Mouse (Mus musculus): Measurements from ENCODE around the gene Nkiras2. TPM values are rescaled to one million over a fixed set of nuclear protein-coding genes. Genes with fewer than 3 reads are reported as not detected.
"Not testable (repeated sequence)": the region's sequence is repeated elsewhere in the genome, so short reads cannot be mapped to it uniquely, and the experiment has no call there.

Gene Nkiras2
- polyA plus RNA-seq, 1 experiment from 2014 or later: 52.6 TPM

- H3K27ac ChIP-seq: no peak overlapping the region
- no peak overlapping the region for H3K9ac ChIP-seq (ENCODE audit: low read depth, low read length)
- no peaks in the 10 kb centered on the region for H3K27me3 ChIP-seq (ENCODE audit: insufficient read depth, low read length)
- H3K4me1 ChIP-seq (replicated peaks; ENCODE audit: insufficient read depth, low read length): peaks cover 21% of the 10 kb centered on the region
- no peak overlapping the region for H3K4me2 ChIP-seq (ENCODE audit: low read length)
- H3K36me3 ChIP-seq (ENCODE audit: insufficient read depth, low read length): 0 out of 2 replicates have a peak, but pooled peaks cover 7% of the 10 kb centered on the region
- no peak for TF ChIP-seq CTCF (IDR thresholded peaks at IDR 0.05; ENCODE audit: low read depth)
- H3K4me3 ChIP-seq (replicated peaks; ENCODE audit: low read depth, low read length): no peak overlapping the region
- no peaks in the 10 kb centered on the region for H3K9me3 ChIP-seq (replicated peaks; ENCODE audit: low read length)
- 92% methylated on average over 3 of the region's 3 CpGs for WGBS
- ATAC-seq (replicated peaks; ENCODE audit: low FRiP score, low read depth) (no peak), DNase-seq (ENCODE audit: low spot score) (peak; percentile 57)
Observed at GRCm38 (mm10) chr11:100613241-100613640, 5.8 kb upstream of the Nkiras2 start.

DNA sequence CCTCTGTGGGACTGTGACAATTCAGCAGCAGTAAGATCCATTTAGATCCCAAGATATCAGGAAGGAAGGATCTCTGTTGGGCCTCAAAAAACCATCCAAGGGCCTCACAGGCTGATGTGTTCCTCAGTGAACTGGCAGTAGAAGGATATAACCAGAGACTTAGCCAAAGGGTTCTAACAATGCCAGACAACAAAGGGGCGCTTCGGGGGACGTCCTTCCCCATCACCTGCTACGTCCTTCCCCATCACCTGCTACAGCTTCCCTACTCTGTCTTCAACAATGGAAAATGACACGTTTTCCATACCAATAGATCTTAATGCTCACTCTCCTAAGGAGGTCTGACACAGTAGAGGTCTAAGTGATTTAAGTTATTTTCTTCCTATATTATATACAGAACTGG is 2.7 kb upstream of the Nkiras2 start:
- no peak overlapping the region for H3K27ac ChIP-seq
- DNase-seq (ENCODE audit: low spot score): no peak

DNA sequence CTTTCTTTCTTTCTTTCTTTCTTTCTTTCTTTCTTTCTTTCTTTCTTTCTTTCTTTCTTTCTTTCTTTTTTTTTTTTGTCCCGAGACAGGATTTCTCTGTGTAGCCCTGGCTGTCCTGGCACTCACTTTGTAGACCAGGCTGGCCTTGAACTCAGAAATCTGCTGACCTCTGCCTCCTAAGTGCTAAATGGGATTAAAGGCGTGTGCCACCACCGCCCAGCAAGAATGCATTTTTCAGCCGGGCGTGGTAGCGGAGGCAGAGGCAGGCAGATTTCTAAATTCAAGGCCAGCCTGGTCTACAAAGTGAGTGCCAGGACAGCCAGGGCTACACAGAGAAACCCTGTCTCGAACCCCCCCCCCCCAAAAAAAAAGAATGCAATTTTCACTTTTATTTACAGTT is 2.2 kb upstream of the Nkiras2 start:
- not testable (repeated sequence) for H3K9me3 ChIP-seq (replicated peaks; ENCODE audit: low read length); H3K4me3 ChIP-seq (replicated peaks; ENCODE audit: low read depth, low read length); H3K27ac ChIP-seq; H3K36me3 ChIP-seq (ENCODE audit: insufficient read depth, low read length); H3K4me2 ChIP-seq (ENCODE audit: low read length); ATAC-seq (replicated peaks; ENCODE audit: low FRiP score, low read depth); DNase-seq (ENCODE audit: low spot score); H3K27me3 ChIP-seq (ENCODE audit: insufficient read depth, low read length); H3K4me1 ChIP-seq (replicated peaks; ENCODE audit: insufficient read depth, low read length); H3K9ac ChIP-seq (ENCODE audit: low read depth, low read length)
- 86% methylated on average over 7 of the region's 7 CpGs for WGBS

More for the DNA sequence above, 2.7 kb upstream of the Nkiras2 start:
- TF ChIP-seq CTCF (IDR thresholded peaks at IDR 0.05; ENCODE audit: low read depth): no peak
- Histone ChIP-seq H3K9ac (ENCODE audit: low read depth, low read length) (no peak overlapping the region), H3K9me3 (replicated peaks; ENCODE audit: low read length) (no peaks in the 10 kb centered on the region), H3K36me3 (ENCODE audit: insufficient read depth, low read length) (0 out of 2 replicates have a peak, but pooled peaks cover 4% of the 10 kb centered on the region), H3K4me1 (replicated peaks; ENCODE audit: insufficient read depth, low read length) (peaks cover 9% of the 10 kb centered on the region; the same call in 1 of the 2 replicates), H3K27me3 (ENCODE audit: insufficient read depth, low read length) (no peaks in the 10 kb centered on the region), H3K4me2 (ENCODE audit: low read length) (no peak overlapping the region), H3K4me3 (replicated peaks; ENCODE audit: low read depth, low read length) (no peak overlapping the region)
- WGBS: 89% methylated on average over 5 of the region's 5 CpGs
- ATAC-seq (replicated peaks; ENCODE audit: low FRiP score, low read depth): no peak

DNA sequence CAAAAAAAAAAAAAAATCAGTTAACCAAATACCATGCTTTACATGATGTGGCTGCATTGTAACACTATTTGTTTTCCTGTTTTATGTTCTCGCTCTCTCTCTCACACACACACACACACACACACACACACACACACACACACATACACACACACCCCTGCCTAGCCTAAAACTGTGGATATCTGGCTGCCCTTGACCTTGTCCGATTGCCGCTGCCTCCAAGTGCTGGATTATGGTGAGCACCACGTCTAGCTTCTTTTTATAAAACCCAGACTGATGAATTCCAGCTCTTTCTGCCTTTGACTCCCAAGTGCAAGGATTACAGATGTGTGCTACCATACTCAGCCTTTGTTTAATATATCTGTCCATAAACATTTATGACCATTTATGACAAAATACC is 1.6 kb upstream of the Nkiras2 start:
- Histone ChIP-seq H3K4me1 (replicated peaks; ENCODE audit: insufficient read depth, low read length) (peaks cover 9% of the 10 kb centered on the region; the same call in 1 of the 2 replicates), H3K36me3 (ENCODE audit: insufficient read depth, low read length) (0 out of 2 replicates have a peak, but pooled peaks cover 4% of the 10 kb centered on the region), H3K4me3 (replicated peaks; ENCODE audit: low read depth, low read length) (peak overlapping the region; percentile 77; the same call in 1 of the 2 replicates), H3K9ac (ENCODE audit: low read depth, low read length) (no peak overlapping the region), H3K27me3 (ENCODE audit: insufficient read depth, low read length) (no peaks in the 10 kb centered on the region), H3K27ac (no peak overlapping the region), H3K4me2 (ENCODE audit: low read length) (peak overlapping the region; percentile 87; the same call in 1 of the 2 replicates), H3K9me3 (replicated peaks; ENCODE audit: low read length) (no peaks in the 10 kb centered on the region)
- no peak for TF ChIP-seq CTCF (IDR thresholded peaks at IDR 0.05; ENCODE audit: low read depth)
- no peak for DNase-seq (ENCODE audit: low spot score)
- WGBS: 76% methylated on average over 4 of the region's 4 CpGs
- ATAC-seq (replicated peaks; ENCODE audit: low FRiP score, low read depth): no peak

DNA sequence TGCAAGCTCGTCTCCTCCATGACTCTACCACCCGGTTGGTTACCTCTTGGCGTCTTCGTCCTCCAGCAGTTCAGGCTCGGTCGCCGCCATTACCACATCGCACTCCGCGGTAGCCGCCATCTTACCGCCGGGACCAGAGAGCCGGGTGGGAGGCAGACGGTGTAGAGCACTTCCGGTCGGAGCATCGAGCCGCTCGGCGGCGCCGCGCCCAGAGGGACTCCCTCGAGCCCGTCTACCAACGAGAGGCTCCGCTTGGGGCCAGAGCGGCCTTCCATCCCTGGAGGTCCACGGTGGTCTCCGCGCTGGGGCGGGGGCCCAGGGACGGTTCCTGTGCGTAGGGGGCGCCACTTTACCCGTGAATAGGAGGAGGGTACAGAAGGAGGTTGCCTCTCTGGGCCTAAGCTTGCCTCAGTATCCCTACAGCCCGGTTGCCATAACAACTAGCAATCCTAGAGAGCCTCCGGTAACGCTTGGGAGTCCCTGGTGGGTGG is 486 bp downstream of the Nkiras2 start:
- peak; percentile 97 for DNase-seq (ENCODE audit: low spot score)
- peaks cover 9% of the 10 kb centered on the region; the same call in 1 of the 2 replicates for H3K4me1 ChIP-seq (replicated peaks; ENCODE audit: insufficient read depth, low read length)
- no peaks in the 10 kb centered on the region for H3K9me3 ChIP-seq (replicated peaks; ENCODE audit: low read length)
- H3K4me2 ChIP-seq (ENCODE audit: low read length): peak overlapping the region; percentile 87
- H3K27me3 ChIP-seq (ENCODE audit: insufficient read depth, low read length): no peaks in the 10 kb centered on the region
- TF ChIP-seq CTCF (IDR thresholded peaks at IDR 0.05; ENCODE audit: low read depth): peak; percentile 65
- peak; percentile 93 for ATAC-seq (replicated peaks; ENCODE audit: low FRiP score, low read depth)
- WGBS: under 1% methylated on average over 40 of the region's 40 CpGs
- H3K4me3 ChIP-seq (replicated peaks; ENCODE audit: low read depth, low read length): peak overlapping the region; percentile 77
- H3K27ac ChIP-seq: peak overlapping the region; percentile 93
- 0 out of 2 replicates have a peak, but pooled peaks cover 4% of the 10 kb centered on the region for H3K36me3 ChIP-seq (ENCODE audit: insufficient read depth, low read length)
- peak overlapping the region; percentile 90 for H3K9ac ChIP-seq (ENCODE audit: low read depth, low read length)

DNA sequence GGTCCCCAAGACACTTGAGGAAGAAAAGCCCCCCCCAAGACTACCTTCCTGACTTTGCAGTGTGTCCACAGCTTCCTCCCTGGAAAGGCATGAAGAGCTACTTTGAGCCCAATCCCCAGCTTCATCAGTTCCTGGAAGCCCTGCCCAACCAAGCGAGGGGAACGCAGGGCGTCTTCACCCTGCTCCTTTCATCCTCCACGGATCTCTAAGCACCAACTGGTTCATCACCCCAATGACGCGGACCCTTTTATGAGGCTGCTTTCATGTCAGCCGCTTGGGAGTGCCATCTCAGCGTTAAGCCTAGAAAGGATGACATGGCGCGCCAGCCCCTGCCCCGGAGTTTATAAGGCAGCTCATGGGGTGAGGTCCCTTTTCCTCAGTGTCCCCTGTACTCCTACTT is 938 bp downstream of the Nkiras2 start, which contains the start of gene Dnajc7:
Gene Dnajc7 (minus strand): TSS at position 187 of the 400 bp plus-strand sequence.
- Histone ChIP-seq H3K27me3 (ENCODE audit: insufficient read depth, low read length) (no peaks in the 10 kb centered on the region), H3K9me3 (replicated peaks; ENCODE audit: low read length) (no peaks in the 10 kb centered on the region), H3K4me2 (ENCODE audit: low read length) (peak within 1 kb of the TSS; percentile 87), H3K4me1 (replicated peaks; ENCODE audit: insufficient read depth, low read length) (peaks cover 9% of the 10 kb centered on the region; the same call in 1 of the 2 replicates), H3K9ac (ENCODE audit: low read depth, low read length) (peak within 1 kb of the TSS; percentile 90), H3K4me3 (replicated peaks; ENCODE audit: low read depth, low read length) (peak within 1 kb of the TSS; percentile 77), H3K27ac (peak within 1 kb of the TSS; percentile 93), H3K36me3 (ENCODE audit: insufficient read depth, low read length) (0 out of 2 replicates have a peak, but pooled peaks cover 4% of the 10 kb centered on the region)
- ATAC-seq (replicated peaks; ENCODE audit: low FRiP score, low read depth) (no peak), DNase-seq (ENCODE audit: low spot score) (no peak)
- under 1% methylated on average over 11 of the region's 11 CpGs for WGBS
- TF ChIP-seq CTCF (IDR thresholded peaks at IDR 0.05; ENCODE audit: low read depth): no peak
